Mouse (Mus musculus): ENCODE measurements at regions not wholly inside any gene's neighbourhood (a gene's known extent, or its start where the extent isn't known, plus 50 kb on each side); places are given as distances from the start of the nearest gene placed in this dataset.

GRCm38 (mm10) chr4:127562602-127563001, 204.6 kb upstream of the Gjb5 start:
- TF ChIP-seq CTCF (IDR thresholded peaks at IDR 0.05; ENCODE audit: low read depth, low read length) (no peak), TAL1 (conservative IDR thresholded peaks at IDR 0.05; ENCODE audit: low read depth, low read length) (no peak)

Measured in G1E (cell line).